Mouse (Mus musculus) midbrain, embryonic 14.5 days (tissue): Measurements from ENCODE around the gene Rhbdl1. TPM values are rescaled to one million over a fixed set of nuclear protein-coding genes. Genes with fewer than 3 reads are reported as not detected.

Experiments used
- ATAC-seq: fragments of 200-750 bp; cut with Nextera tagmentation; 2 replicates; pipeline ENCODE4 v1.8.0; 2017; ENCODE audit warnings: moderate number of reproducible peaks, moderate library complexity; ENCODE audit not compliant: low FRiP score, low TSS enrichment
- DNase-seq: peaks from one replicate; pipeline ENCODE4 v3.0.0-alpha.2; 2015
- H3K27ac ChIP-seq: fragments of 300-500 bp; sonication (generic); replicated peaks from 2 replicates; pipeline ENCODE4 v1.5.1; 2014; ENCODE audit warnings: mild to moderate bottlenecking, low read depth, low read length, moderate library complexity
- H3K27me3 ChIP-seq: fragments of 300-500 bp; sonication (generic); 2 replicates; pipeline ENCODE4 v1.6.1; 2014; ENCODE audit warnings: low read length, control low read depth, mixed read lengths; ENCODE audit not compliant: control insufficient read depth, insufficient read depth
- H3K36me3 ChIP-seq: fragments of 300-500 bp; sonication (generic); 2 replicates; pipeline ENCODE4 v1.6.1; 2014; ENCODE audit warnings: low read length, control low read depth; ENCODE audit not compliant: control insufficient read depth, insufficient read depth
- H3K4me1 ChIP-seq: fragments of 300-500 bp; sonication (generic); 2 replicates; pipeline ENCODE4 v1.6.1; 2014; ENCODE audit warnings: mild to moderate bottlenecking, antibody characterized with exemption, low read length, control low read depth; ENCODE audit not compliant: control insufficient read depth, insufficient read depth
- H3K4me2 ChIP-seq: fragments of 300-500 bp; sonication (generic); 2 replicates; pipeline ENCODE4 v1.6.1; 2014; ENCODE audit warnings: mild to moderate bottlenecking, low read length, moderate library complexity
- H3K4me3 ChIP-seq: fragments of 300-500 bp; sonication (generic); replicated peaks from 2 replicates; pipeline ENCODE4 v1.5.1; 2014; ENCODE audit warnings: low read depth, low read length
- H3K9ac ChIP-seq: fragments of 300-500 bp; sonication (generic); replicated peaks from 2 replicates; pipeline ENCODE4 v1.6.1; 2014; ENCODE audit warnings: mild to moderate bottlenecking, low read length, moderate library complexity
- H3K9me3 ChIP-seq: fragments of 300-500 bp; sonication (generic); 2 replicates; pipeline ENCODE4 v1.6.1; 2016; ENCODE audit warnings: low read length, control low read depth, mixed read lengths; ENCODE audit not compliant: control insufficient read depth
- WGBS: fragments of 180-500 bp; shearing (Covaris S2); extraction: QIAGEN DNeasy Blood & Tissue Kit; methylation state at CpG from one replicate; pipeline ENCODE4 v1.1.7; 2014; 5-methylcytosine and 5-hydroxymethylcytosine counted together
- polyA plus RNA-seq: library from polyadenylated mRNA; unstranded; fragments of >200 nt; fragmentation: Nextera tagmentation; extraction: Ambion mirVana; gene quantifications from 2 replicates; pipeline ENCODE4 v1.2.1, GENCODE M21; 2014

Rhbdl1 gene
- polyA plus RNA-seq, 1 experiment from 2014 or later: 45.5 TPM

DNA sequence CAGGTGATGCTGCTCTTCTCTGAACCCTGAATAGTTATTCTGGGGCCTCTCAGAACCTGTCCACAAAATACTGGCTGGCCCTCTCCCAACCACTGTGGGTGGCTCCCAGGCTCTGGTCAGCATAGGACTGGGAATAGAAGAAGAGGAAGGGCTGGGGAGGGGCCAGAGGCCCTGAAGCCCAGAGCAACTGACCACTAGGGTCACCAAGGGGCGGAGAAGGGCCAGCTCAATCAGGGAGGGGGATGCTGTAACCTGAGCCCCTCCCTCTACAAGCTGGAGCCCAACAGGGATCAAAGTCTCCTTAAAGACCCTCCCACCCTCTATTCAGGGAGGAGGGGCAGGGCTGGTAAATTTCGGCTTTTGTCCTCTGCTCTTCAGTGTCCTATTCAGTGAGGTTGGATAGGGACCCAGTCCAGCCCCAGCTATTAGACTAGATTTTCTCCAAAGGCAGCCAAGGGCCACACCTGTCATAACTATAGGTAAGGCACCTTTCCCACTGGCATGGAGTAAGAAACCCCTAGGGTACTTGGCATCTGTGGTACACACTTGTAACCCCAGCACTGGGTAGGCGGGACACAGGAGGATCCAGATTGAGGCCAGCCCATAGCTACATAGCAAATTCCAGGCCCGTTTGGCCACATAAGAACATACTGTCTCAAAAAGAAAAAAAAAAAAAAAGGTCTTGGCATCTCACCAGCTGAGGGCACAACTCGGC is 43.3 kb upstream of the Rhbdl1 start, which contains the start of gene Wfikkn1:
Gene Wfikkn1, minus strand, starts transcription at position 663 of the 715 bp plus-strand sequence.
- H3K4me2 ChIP-seq: no peak within 1 kb of the TSS
- peaks cover 34% of the 10 kb centered on the region for H3K4me1 ChIP-seq
- peaks cover 57% of the 10 kb centered on the region for H3K36me3 ChIP-seq
- H3K4me3 ChIP-seq: no peak within 1 kb of the TSS
- 19% methylated on average over 5 of the region's 5 CpGs for WGBS
- H3K27ac ChIP-seq: peak within 1 kb of the TSS; percentile 27; the same call in 1 of the 2 replicates
- no peaks in the 10 kb centered on the region for H3K27me3 ChIP-seq
- H3K9ac ChIP-seq: peak within 1 kb of the TSS; percentile 7; the same call in 1 of the 2 replicates
- ATAC-seq: no peak
- H3K9me3 ChIP-seq: no peaks in the 10 kb centered on the region
- DNase-seq: no peak

DNA sequence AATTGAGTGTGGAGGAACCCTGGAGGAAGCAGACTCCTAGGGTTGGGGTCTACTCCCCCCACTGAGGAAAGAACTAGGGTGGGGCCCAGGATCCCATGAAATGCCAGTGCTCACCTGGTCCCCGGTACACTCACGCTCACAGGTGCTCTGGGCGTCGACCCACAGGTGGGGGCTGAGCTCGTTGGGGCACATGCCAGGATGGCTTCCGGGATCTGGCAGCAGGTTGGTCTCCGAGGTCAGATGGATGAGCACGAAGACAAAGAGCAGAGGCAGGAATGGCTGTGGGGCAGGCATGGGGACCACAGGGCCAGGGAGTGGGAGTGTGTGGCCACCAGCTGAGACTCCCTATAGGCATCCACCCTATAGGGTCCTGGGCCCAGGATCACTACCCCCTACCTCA is 42.7 kb upstream of the Rhbdl1 start:
- no peak overlapping the region for H3K27ac ChIP-seq
- ATAC-seq (no peak), DNase-seq (no peak)
- no peak overlapping the region for H3K9ac ChIP-seq
- WGBS: 64% methylated on average over 8 of the region's 8 CpGs
- no peak overlapping the region for H3K4me3 ChIP-seq
- H3K4me1 ChIP-seq: peaks cover 34% of the 10 kb centered on the region
- no peaks in the 10 kb centered on the region for H3K9me3 ChIP-seq
- no peak overlapping the region for H3K4me2 ChIP-seq
- peaks cover 51% of the 10 kb centered on the region for H3K36me3 ChIP-seq
- H3K27me3 ChIP-seq: no peaks in the 10 kb centered on the region

GRCm38 (mm10) chr17:25879261-25879660 is 42.2 kb upstream of the Rhbdl1 start:
- Histone ChIP-seq H3K4me3 (no peak overlapping the region), H3K27me3 (no peaks in the 10 kb centered on the region), H3K9ac (no peak overlapping the region), H3K27ac (no peak overlapping the region), H3K4me2 (no peak overlapping the region), H3K9me3 (no peaks in the 10 kb centered on the region), H3K36me3 (peaks cover 46% of the 10 kb centered on the region), H3K4me1 (peaks cover 37% of the 10 kb centered on the region)
- ATAC-seq: no peak
- DNase-seq: peak; percentile 39
- WGBS: 40% methylated on average over 4 of the region's 4 CpGs

DNA sequence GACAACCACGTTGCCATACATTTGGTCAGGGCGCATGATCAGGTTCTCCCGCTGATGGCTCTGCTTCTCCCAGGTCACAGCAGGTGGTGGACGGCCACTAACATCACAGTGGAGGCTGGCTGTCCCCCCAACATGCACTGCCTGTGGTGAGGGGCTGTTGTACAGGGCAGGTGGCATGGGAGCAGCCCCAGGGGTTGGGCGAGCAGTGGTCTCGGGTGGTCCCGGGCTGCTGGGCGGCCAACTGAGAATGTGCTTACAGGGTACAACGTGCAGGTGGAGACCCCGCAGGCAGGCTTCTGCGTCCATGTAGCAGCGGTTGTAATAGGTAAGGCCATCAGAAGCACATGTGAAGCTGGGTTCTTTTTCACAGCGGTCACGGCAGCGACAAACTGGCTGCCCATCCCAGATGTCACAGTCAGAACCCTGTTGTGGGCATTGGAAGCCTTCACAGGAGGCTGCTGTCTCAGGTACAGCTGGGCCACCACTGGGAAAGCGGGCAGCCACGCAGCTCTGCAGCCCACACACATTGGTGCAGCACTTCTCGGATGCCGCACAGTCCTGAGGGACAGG is 41.6 kb upstream of the Rhbdl1 start:
- Histone ChIP-seq H3K4me2 (no peak overlapping the region), H3K27me3 (no peaks in the 10 kb centered on the region), H3K4me3 (0 out of 2 replicates have a peak overlapping the region, but pooled peaks have one; percentile 1), H3K27ac (no peak overlapping the region), H3K9me3 (no peaks in the 10 kb centered on the region), H3K36me3 (peaks cover 41% of the 10 kb centered on the region), H3K4me1 (peaks cover 42% of the 10 kb centered on the region), H3K9ac (no peak overlapping the region)
- ATAC-seq: no peak
- WGBS: 85% methylated on average over 19 of the region's 19 CpGs
- no peak for DNase-seq

DNA sequence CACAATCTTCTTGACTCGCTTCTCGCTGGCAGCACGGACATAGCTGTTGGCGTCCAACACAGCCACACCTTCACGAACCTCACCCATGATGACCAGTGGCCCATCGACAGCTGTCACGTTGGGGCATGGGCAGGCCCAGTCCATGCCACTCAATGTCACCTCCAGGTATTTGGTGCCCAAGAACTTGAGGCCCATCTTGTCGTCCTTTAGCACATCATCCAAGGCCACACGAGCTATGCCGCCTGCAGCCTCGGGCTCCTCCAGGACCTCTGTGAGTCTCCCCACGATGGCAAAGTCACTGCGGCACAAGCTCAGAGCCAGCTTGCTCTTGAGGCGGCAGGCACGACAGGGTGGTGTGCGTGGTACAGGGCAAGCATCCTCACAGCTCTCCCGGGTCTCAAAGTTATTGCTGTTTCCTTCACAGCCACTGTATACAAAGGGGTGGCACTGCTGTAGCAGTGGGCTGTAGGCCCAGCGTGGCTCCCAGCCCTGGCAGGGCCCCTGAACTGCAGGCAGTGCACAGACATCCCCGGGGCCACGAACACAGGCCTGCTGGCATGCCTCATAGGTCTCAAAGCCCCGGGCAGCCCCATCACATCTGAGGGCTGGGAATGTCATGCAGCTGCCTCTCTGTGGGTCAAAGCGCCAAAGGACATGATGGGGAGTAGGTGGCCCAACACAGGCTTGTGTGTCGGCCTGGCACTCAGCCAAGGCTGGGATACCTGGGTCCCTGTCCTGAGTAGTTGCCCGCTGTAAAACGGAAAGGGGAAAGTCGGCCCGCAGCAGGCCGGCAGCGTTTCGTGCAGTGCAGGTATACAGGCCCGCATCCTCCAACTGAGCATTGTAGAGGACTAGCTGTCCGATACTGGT is 40.9 kb upstream of the Rhbdl1 start:
- WGBS: 94% methylated on average over 32 of the region's 32 CpGs
- Histone ChIP-seq H3K9me3 (no peaks in the 10 kb centered on the region), H3K27me3 (no peaks in the 10 kb centered on the region), H3K36me3 (peaks cover 33% of the 10 kb centered on the region), H3K4me2 (no peak overlapping the region), H3K4me1 (peaks cover 42% of the 10 kb centered on the region), H3K4me3 (0 out of 2 replicates have a peak overlapping the region, but pooled peaks have one; percentile 1), H3K27ac (no peak overlapping the region), H3K9ac (no peak overlapping the region)
- DNase-seq (no peak), ATAC-seq (no peak)

- peak overlapping the region; percentile 97; the same call in 1 of the 2 replicates for H3K4me2 ChIP-seq
- H3K9me3 ChIP-seq: no peaks in the 10 kb centered on the region
Observed at GRCm38 (mm10) chr17:25877025-25877424, 39.9 kb upstream of the Rhbdl1 start.

DNA sequence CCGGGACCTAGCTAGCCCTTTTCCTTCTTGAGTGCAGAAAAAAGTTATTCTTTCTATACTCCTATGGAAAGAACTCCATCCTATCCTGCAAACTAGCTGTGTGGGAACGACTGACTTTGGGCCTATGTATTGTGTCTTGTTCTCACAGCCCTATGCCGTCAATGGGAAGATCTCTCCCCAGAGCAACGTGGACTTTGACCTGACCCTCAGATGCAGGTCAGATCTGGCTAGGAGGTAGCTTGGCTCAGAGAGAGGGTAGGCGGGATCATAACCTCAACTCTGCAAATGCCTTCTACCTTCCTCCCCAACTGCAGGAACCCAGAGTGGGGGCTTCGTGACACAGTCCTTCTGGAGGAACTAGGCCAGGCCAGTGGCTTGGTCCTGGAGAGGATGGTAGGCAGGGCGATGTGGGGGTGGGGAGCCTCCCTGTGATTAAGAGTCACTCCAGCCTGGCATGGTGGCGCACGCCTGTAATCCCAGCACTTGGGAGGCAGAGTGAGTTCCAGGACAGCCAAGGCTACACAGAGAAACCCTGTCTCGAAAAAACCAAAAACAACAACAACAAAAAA is 39.3 kb upstream of the Rhbdl1 start:
- ATAC-seq (no peak), DNase-seq (no peak)
- Histone ChIP-seq H3K9me3 (no peaks in the 10 kb centered on the region), H3K4me3 (peak overlapping the region; percentile 75), H3K27ac (peak overlapping the region; percentile 94; the same call in 1 of the 2 replicates), H3K36me3 (peaks cover 21% of the 10 kb centered on the region), H3K4me2 (peak overlapping the region; percentile 97), H3K27me3 (no peaks in the 10 kb centered on the region), H3K9ac (peak overlapping the region; percentile 80), H3K4me1 (peaks cover 36% of the 10 kb centered on the region)
- 56% methylated on average over 10 of the region's 10 CpGs for WGBS

More at GRCm38 (mm10) chr17:25877025-25877424, 39.9 kb upstream of the Rhbdl1 start:
- Histone ChIP-seq H3K27ac (no peak overlapping the region), H3K36me3 (peaks cover 25% of the 10 kb centered on the region), H3K4me3 (no peak overlapping the region), H3K27me3 (no peaks in the 10 kb centered on the region), H3K4me1 (peaks cover 38% of the 10 kb centered on the region), H3K9ac (no peak overlapping the region)
- 95% methylated on average over 3 of the region's 3 CpGs for WGBS
- ATAC-seq (no peak), DNase-seq (no peak)
